Mouse (Mus musculus) MEL (cell line): ENCODE data around the gene Trf. TPM values are rescaled to one million over a fixed set of nuclear protein-coding genes. Genes with fewer than 3 reads are reported as not detected.

Experiments used
- DNase-seq: peaks from one replicate; pipeline ENCODE4 v3.0.0; 2011; ENCODE audit warnings: low read depth, low spot score
- H3K27ac ChIP-seq: 2 replicates; pipeline ENCODE4 v1.5.1; 2012; ENCODE audit warnings: low read depth, mild to moderate bottlenecking, control low read depth, low read length, moderate library complexity; ENCODE audit not compliant: control insufficient read depth
- H3K27me3 ChIP-seq, 2 experiments: fragments of 150-350 bp in 1 of 2; sonication (generic) in 1 of 2; 2 replicates each; pipeline ENCODE4 v1.6.1; 2012; ENCODE audit warnings: low read length in 2 of 2, mild to moderate bottlenecking in 2 of 2, improper control_type of control experiment in 1 of 2, moderate library complexity in 1 of 2; ENCODE audit not compliant: insufficient read depth in 2 of 2, control insufficient read depth in 1 of 2
- H3K36me3 ChIP-seq, 2 experiments: 2 replicates each; pipeline ENCODE4 v1.6.1; 2012 to 2014; ENCODE audit warnings: low read length in 2 of 2, improper control_type of control experiment in 1 of 2, inconsistent platforms in 1 of 2, mild to moderate bottlenecking in 1 of 2; ENCODE audit not compliant: insufficient read depth in 2 of 2, control insufficient read depth in 1 of 2
- H3K4me1 ChIP-seq, 2 experiments: fragments of 150-350 bp in 1 of 2; sonication (generic) in 1 of 2; 2 replicates each; pipeline ENCODE4 v1.6.1; 2012; ENCODE audit warnings: low read length in 2 of 2, improper control_type of control experiment in 1 of 2, mild to moderate bottlenecking in 1 of 2; ENCODE audit not compliant: insufficient read depth in 2 of 2, control insufficient read depth in 1 of 2
- H3K4me3 ChIP-seq, 2 experiments: fragments of 150-350 bp in 1 of 2; sonication (generic) in 1 of 2; 2 replicates each; pipeline ENCODE4 v1.5.1; 2012; ENCODE audit warnings: low read depth in 2 of 2, low read length in 2 of 2, mild to moderate bottlenecking in 2 of 2, moderate library complexity in 2 of 2, control low read depth in 1 of 2, improper control_type of control experiment in 1 of 2; ENCODE audit not compliant: control insufficient read depth in 1 of 2, insufficient read depth in 1 of 2
- H3K79me2 ChIP-seq: 2 replicates; pipeline ENCODE4 v1.6.1; 2012; ENCODE audit warnings: mild to moderate bottlenecking, low read length, moderate library complexity; ENCODE audit not compliant: control insufficient read depth, poor library complexity, insufficient read depth
- H3K9ac ChIP-seq: 2 replicates; pipeline ENCODE4 v1.6.1; 2012; ENCODE audit warnings: low read depth, mild to moderate bottlenecking, control low read depth, low read length, moderate library complexity; ENCODE audit not compliant: control insufficient read depth, poor library complexity, severe bottlenecking
- H3K9me3 ChIP-seq: fragments of 150-350 bp; sonication (generic); replicated peaks from 2 replicates; pipeline ENCODE4 v1.6.1; 2012; ENCODE audit warnings: mild to moderate bottlenecking, low read length, improper control_type of control experiment, moderate library complexity; ENCODE audit not compliant: insufficient read depth
- CHD2 ChIP-seq: IDR thresholded peaks from 2 replicates; pipeline ENCODE4 v1.6.1; 2011; ENCODE audit warnings: low read length, improper control_type of control experiment
- CTCF ChIP-seq, 3 experiments: IDR thresholded peaks in 2 of 3; conservative IDR thresholded peaks in 1 of 3; 2 replicates each; pipeline ENCODE4 v1.5.1; 2011 to 2012; ENCODE audit warnings: low read length in 3 of 3, low read depth in 2 of 3, mild to moderate bottlenecking in 2 of 3, improper control_type of control experiment in 1 of 3, inconsistent platforms in 1 of 3, mixed read lengths in 1 of 3, moderate library complexity in 1 of 3; ENCODE audit not compliant: control insufficient read depth in 1 of 3, insufficient read depth in 1 of 3, poor library complexity in 1 of 3, severe bottlenecking in 1 of 3
- ELF1 ChIP-seq: IDR thresholded peaks from 2 replicates; pipeline ENCODE4 v1.6.1; 2014; ENCODE audit warnings: low read depth, mild to moderate bottlenecking, inconsistent platforms, low read length, improper control_type of control experiment, moderate library complexity
- EP300 ChIP-seq, 2 experiments: IDR thresholded peaks; 2 replicates each; pipeline ENCODE4 v1.6.1; 2011; ENCODE audit warnings: improper control_type of control experiment in 2 of 2, low read length in 2 of 2, low read depth in 1 of 2, mild to moderate bottlenecking in 1 of 2
- ETS1 ChIP-seq: IDR thresholded peaks from 2 replicates; pipeline ENCODE4 v1.6.1; 2012; ENCODE audit warnings: low read depth, mild to moderate bottlenecking, inconsistent platforms, low read length, improper control_type of control experiment, moderate library complexity
- GABPA ChIP-seq: IDR thresholded peaks from 2 replicates; pipeline ENCODE4 v1.6.1; 2012; ENCODE audit warnings: low read depth, mild to moderate bottlenecking, inconsistent platforms, low read length, improper control_type of control experiment, moderate library complexity
- GATA1 ChIP-seq: IDR thresholded peaks from 2 replicates; pipeline ENCODE4 v1.6.1; 2011; ENCODE audit warnings: low read depth, low read length, improper control_type of control experiment
- HCFC1 ChIP-seq: IDR thresholded peaks from 2 replicates; pipeline ENCODE4 v1.6.1; 2012; ENCODE audit warnings: low read depth, mild to moderate bottlenecking, inconsistent platforms, low read length, improper control_type of control experiment, moderate library complexity
- KAT2A ChIP-seq: conservative IDR thresholded peaks from 2 replicates; pipeline ENCODE4 v1.6.1; 2012; ENCODE audit warnings: low read depth, low read length, improper control_type of control experiment, inconsistent platforms
- MAZ ChIP-seq: IDR thresholded peaks from 2 replicates; pipeline ENCODE4 v1.6.1; 2012; ENCODE audit warnings: low read depth, mild to moderate bottlenecking, inconsistent platforms, low read length, improper control_type of control experiment
- MEF2A ChIP-seq: IDR thresholded peaks from 2 replicates; pipeline ENCODE4 v1.6.1; 2014; ENCODE audit warnings: low read depth, mild to moderate bottlenecking, inconsistent platforms, low read length, improper control_type of control experiment; ENCODE audit not compliant: poor library complexity, insufficient replicate concordance, severe bottlenecking; ENCODE audit errors: extremely low read depth
- MYB ChIP-seq: IDR thresholded peaks from 2 replicates; pipeline ENCODE4 v1.6.1; 2011; ENCODE audit warnings: mild to moderate bottlenecking, low read depth, low read length, improper control_type of control experiment
- MYC ChIP-seq: IDR thresholded peaks from 2 replicates; pipeline ENCODE4 v1.6.1; 2011; ENCODE audit warnings: low read depth, mild to moderate bottlenecking, low read length, improper control_type of control experiment, moderate library complexity
- NELFE ChIP-seq: IDR thresholded peaks from 2 replicates; pipeline ENCODE4 v1.6.1; 2011; ENCODE audit warnings: low read depth, low read length, improper control_type of control experiment
- NRF1 ChIP-seq: IDR thresholded peaks from 2 replicates; pipeline ENCODE4 v1.6.1; 2014; ENCODE audit warnings: low read depth, mild to moderate bottlenecking, inconsistent platforms, low read length, improper control_type of control experiment, moderate library complexity; ENCODE audit not compliant: poor library complexity, insufficient read depth, severe bottlenecking
- POLR2A ChIP-seq, 2 experiments: IDR thresholded peaks; 2 replicates each; pipeline ENCODE4 v1.6.1; 2011 to 2012; ENCODE audit warnings: low read length in 2 of 2, mild to moderate bottlenecking in 2 of 2, control low read depth in 1 of 2, improper control_type of control experiment in 1 of 2, low read depth in 1 of 2, moderate library complexity in 1 of 2; ENCODE audit not compliant: control insufficient read depth in 1 of 2, insufficient read depth in 1 of 2, poor library complexity in 1 of 2
- POLR2AphosphoS2 ChIP-seq: IDR thresholded peaks from 2 replicates; pipeline ENCODE4 v1.6.1; 2011; ENCODE audit warnings: low read length, improper control_type of control experiment
- SMC3 ChIP-seq: IDR thresholded peaks from 2 replicates; pipeline ENCODE4 v1.6.1; 2011; ENCODE audit warnings: low read depth, low read length, improper control_type of control experiment
- TAL1 ChIP-seq: IDR thresholded peaks from 2 replicates; pipeline ENCODE4 v1.6.1; 2012; ENCODE audit warnings: mild to moderate bottlenecking, inconsistent platforms, low read length, moderate library complexity, mixed read lengths
- TBP ChIP-seq: IDR thresholded peaks from 2 replicates; pipeline ENCODE4 v1.8.0; 2011; ENCODE audit warnings: low read depth, low read length, improper control_type of control experiment
- TCF12 ChIP-seq: IDR thresholded peaks from 2 replicates; pipeline ENCODE4 v1.6.1; 2014; ENCODE audit warnings: low read depth, mild to moderate bottlenecking, inconsistent platforms, low read length, improper control_type of control experiment, moderate library complexity
- USF1 ChIP-seq: IDR thresholded peaks from 2 replicates; pipeline ENCODE4 v1.6.1; 2014; ENCODE audit warnings: low read depth, mild to moderate bottlenecking, inconsistent platforms, low read length, improper control_type of control experiment, moderate library complexity
- ZC3H11A ChIP-seq: IDR thresholded peaks from 2 replicates; pipeline ENCODE4 v1.6.1; 2012; ENCODE audit warnings: low read depth, mild to moderate bottlenecking, inconsistent platforms, low read length, improper control_type of control experiment
- ZKSCAN1 ChIP-seq: IDR thresholded peaks from 2 replicates; pipeline ENCODE4 v1.6.1; 2012; ENCODE audit warnings: low read depth, mild to moderate bottlenecking, inconsistent platforms, low read length, improper control_type of control experiment, moderate library complexity
- polyA plus RNA-seq, 2 experiments: library from polyadenylated mRNA; stranded (reverse) in 1 of 2; unstranded in 1 of 2; fragments of >175 nt in 1 of 2; fragments of >200 nt in 1 of 2; gene quantifications; 2 replicates each; pipeline versions ENCODE4 v1.2.1 to v1.2.4; 2012; ENCODE audit warnings: low replicate concordance in 2 of 2, low read depth in 1 of 2; ENCODE audit not compliant: insufficient read length in 2 of 2, insufficient read depth in 1 of 2, missing spikeins in 1 of 2
- total RNA-seq: library from RNA; depleted of rRNA; stranded (reverse); fragments of 300-350 nt; gene quantifications from 2 replicates; pipeline ENCODE4 v1.2.3, GENCODE M21; 2012

Trf gene
- total and polyA plus RNA-seq, 3 experiments, result not detected

DNA sequence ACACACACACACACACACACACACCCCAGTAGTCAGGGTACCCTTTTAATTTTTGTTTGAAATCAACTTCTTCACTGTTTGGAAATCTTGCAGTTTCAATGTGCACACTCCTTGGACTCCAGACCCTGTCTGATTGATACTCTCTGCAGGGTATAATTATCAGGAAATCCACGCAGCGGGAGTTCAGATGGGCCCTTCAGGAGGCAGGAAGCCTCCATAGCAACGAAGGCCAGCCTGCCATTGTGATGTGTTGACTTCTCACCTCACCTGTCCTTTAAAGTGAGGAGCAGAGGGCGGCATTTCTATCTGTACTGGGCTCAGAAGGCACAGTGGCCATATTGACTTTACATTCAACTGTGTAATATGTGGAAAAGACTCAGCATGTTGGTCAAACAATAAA is 45.4 kb downstream of the Trf start:
- H3K79me2 ChIP-seq, result no peaks in the 10 kb centered on the region
- no peak overlapping the region for H3K27ac ChIP-seq
- no peak overlapping the region for H3K9ac ChIP-seq
- peaks cover 0 to 5% of the 10 kb centered on the region in 2 experiments; a peak in 3 of 4 replicates for H3K36me3 ChIP-seq
- no peak for DNase-seq
- TF ChIP-seq SMC3, result no peak
- TF ChIP-seq TCF12, result no peak
- no peak for TF ChIP-seq ZC3H11A
- TF ChIP-seq USF1, result no peak
- no peak for TF ChIP-seq CHD2
- TF ChIP-seq TBP, result no peak
- TF ChIP-seq POLR2AphosphoS2, result no peak
- TF ChIP-seq GABPA, result no peak
- TF ChIP-seq MYB, result no peak
- TF ChIP-seq ELF1, result no peak
- no peak for TF ChIP-seq MEF2A
- TF ChIP-seq, all 39 proteins: peak for 0
- Histone ChIP-seq H3K4me1 (peaks cover 0 to 5% of the 10 kb centered on the region in 2 experiments; a peak in 1 of 4 replicates), H3K27me3 (no peaks in the 10 kb centered on the region), H3K4me3 (no peak overlapping the region), H3K9me3 (no peaks in the 10 kb centered on the region)

DNA sequence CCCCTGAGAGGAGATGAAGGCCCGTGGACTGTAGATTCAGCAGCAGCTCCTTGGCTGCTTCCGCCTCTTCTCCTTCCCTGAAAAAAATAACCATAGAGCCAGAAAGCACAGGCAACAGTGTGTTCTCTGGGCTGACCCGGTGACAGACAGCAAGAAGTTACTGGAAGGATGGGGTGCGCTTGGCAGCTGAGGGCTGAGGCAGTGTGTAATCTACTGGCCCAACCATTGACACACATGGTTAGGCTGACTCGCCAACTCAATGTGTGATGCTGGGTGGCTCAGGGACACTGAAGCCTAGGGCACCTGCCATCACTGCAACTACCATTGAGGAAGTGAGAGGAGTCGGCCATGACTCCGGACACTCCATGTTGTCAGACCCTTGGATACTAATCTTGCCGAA is 48.4 kb downstream of the Trf start:
- peak; percentile 22 for DNase-seq
- TF ChIP-seq ZKSCAN1, result no peak
- no peak for TF ChIP-seq NELFE
- no peak overlapping the region for H3K27ac ChIP-seq
- H3K27me3 ChIP-seq, result no peaks in the 10 kb centered on the region
- H3K9me3 ChIP-seq, result no peaks in the 10 kb centered on the region
- H3K4me3 ChIP-seq, result no peak overlapping the region
- peaks cover 0 to 5% of the 10 kb centered on the region in 2 experiments; a peak in 1 of 4 replicates for H3K4me1 ChIP-seq
- H3K79me2 ChIP-seq, result no peaks in the 10 kb centered on the region
- peaks cover 0 to 4% of the 10 kb centered on the region in 2 experiments; a peak in 1 of 4 replicates for H3K36me3 ChIP-seq
- peak overlapping the region; percentile 29; the same call in 1 of the 2 replicates for H3K9ac ChIP-seq

DNA sequence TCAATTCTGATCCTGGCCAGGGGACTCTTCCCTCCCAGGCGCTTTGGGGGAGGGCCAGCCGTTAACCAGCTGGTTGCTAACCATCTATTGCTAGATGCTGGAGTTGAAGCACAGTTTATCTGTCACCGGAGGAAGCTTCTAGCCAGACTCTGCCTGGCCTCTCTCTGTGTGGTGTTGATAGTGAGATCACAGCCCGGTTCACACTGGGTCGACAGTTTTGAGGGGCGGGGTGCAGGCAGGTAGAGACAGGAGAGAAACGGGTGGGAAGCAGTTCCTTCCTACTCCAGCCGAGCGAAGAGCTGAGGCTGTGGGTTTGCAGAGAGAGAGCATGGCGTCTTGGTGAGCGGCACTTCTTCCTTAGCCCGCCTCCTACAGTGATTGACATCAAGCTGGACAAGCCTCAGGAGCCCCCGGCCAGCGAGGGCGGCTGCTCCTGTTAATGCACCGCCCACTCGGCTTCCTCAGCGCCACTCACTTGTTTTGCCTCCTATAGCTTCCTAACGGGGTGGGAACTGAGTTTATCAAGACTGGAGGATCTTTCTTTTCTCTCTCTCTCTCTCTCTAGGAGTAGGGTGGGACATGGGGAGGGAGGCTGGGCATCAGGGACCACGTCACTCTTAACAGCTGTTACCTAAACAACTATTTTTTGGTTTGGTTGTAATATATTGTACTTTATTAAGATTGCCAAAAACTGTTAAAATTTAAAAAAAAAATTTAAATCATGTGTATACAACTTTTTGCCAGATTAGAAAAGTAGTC is 49.3 kb downstream of the Trf start:
- peak overlapping the region; percentile 70 for H3K9ac ChIP-seq
- H3K27me3 ChIP-seq, result no peaks in the 10 kb centered on the region
- H3K27ac ChIP-seq, result peak overlapping the region; percentile 76
- peak overlapping the region; percentile 65 to 67 for H3K4me3 ChIP-seq
- peaks cover 0 to 5% of the 10 kb centered on the region in 2 experiments; a peak in 1 of 4 replicates for H3K4me1 ChIP-seq
- no peaks in the 10 kb centered on the region for H3K79me2 ChIP-seq
- no peaks in the 10 kb centered on the region for H3K9me3 ChIP-seq
- H3K36me3 ChIP-seq, result peaks cover 0 to 4% of the 10 kb centered on the region in 2 experiments; a peak in 1 of 4 replicates
- DNase-seq, result peak; percentile 95
- TF ChIP-seq POLR2A (IDR thresholded peaks at IDR 0.05; ENCODE audit: control insufficient read depth in 1 of 2, insufficient read depth in 1 of 2, low read depth in 1 of 2, low read length in 2 of 2, poor library complexity in 1 of 2), result peak in 1 of 2 experiments; percentile 74; a peak in 2 of 4 replicates
- TF ChIP-seq TAL1, result 0 out of 2 replicates have a peak, but pooled peaks have one; percentile 4
- peak; percentile 77; the same call in 1 of the 2 replicates for TF ChIP-seq MAZ
- TF ChIP-seq NRF1, result 0 out of 2 replicates have a peak, but pooled peaks have one; percentile 35
- 0 out of 4 replicates have a peak, but pooled peaks of 1 of the 2 experiments have one; percentile 10 for TF ChIP-seq EP300 (IDR thresholded peaks at IDR 0.05; ENCODE audit: low read depth in 1 of 2, low read length in 2 of 2)
- peak; percentile 42; the same call in 1 of the 2 replicates for TF ChIP-seq TCF12
- TF ChIP-seq KAT2A, result no peak
- peak; percentile 61; the same call in 1 of the 2 replicates for TF ChIP-seq HCFC1
- TF ChIP-seq TBP, result peak; percentile 31; the same call in 1 of the 2 replicates
- TF ChIP-seq MYC, result no peak
- TF ChIP-seq GATA1, result peak; percentile 72
- TF ChIP-seq ETS1, result peak; percentile 63
- no peak for TF ChIP-seq CTCF (IDR thresholded peaks at IDR 0.05 in 2 of 3, conservative IDR thresholded peaks at IDR 0.05 in 1 of 3; ENCODE audit: control insufficient read depth in 1 of 3, insufficient read depth in 1 of 3, low read depth in 2 of 3, low read length in 3 of 3, poor library complexity in 1 of 3, severe bottlenecking in 1 of 3)
